Mouse (Mus musculus): ENCODE measurements around the gene Slc38a11.

- TF ChIP-seq POU5F1 (IDR thresholded peaks at IDR 0.05; ENCODE audit: borderline replicate concordance, low read length) (no peak), CTCF (conservative IDR thresholded peaks at IDR 0.05; ENCODE audit: low read length) (no peak)
Measured at GRCm38 (mm10) chr2:65393061-65393460, 29.2 kb upstream of the Slc38a11 start.

Measured in E14TG2a.4 (cell line).